Comparison of ENCODE assay signal across 25 mouse cellular contexts in genomic region chr14:78790374-78790773, GRCm38 (mm10). TPM values are rescaled to one million over a fixed set of nuclear protein-coding genes. Genes with fewer than 3 reads are reported as not detected.
DNase-seq lines count a peak whose midpoint lies in the region; ATAC-seq and TF ChIP-seq lines count a peak whose summit lies in the region.
"Had no signal": no experiment of that assay in that cellular context is flagged by ENCODE, and none has a peak within 500 bp of the region (broad histone marks: within the 10 kb centered on the region; RNA-seq: fewer than 3 reads in every experiment).

No protein-coding gene starts in this region.

- no peak overlapping the region for H3K4me3 ChIP-seq in MEL (ENCODE audit: control insufficient read depth in 1 of 2, insufficient read depth in 1 of 2, low read depth in 2 of 2, low read length in 2 of 2)
- H3K4me3 ChIP-seq: forebrain, embryonic 10.5 days; forebrain, embryonic 13.5 days; gastrocnemius, adult 2 months; heart, adult 2 months; heart, embryonic 10.5 days; heart, embryonic 13.5 days; hindbrain, embryonic 12.5 days; hindbrain, embryonic 15.5 days had no signal

- peak; percentile 56 for DNase-seq in heart, adult 11 months
- DNase-seq in heart, postnatal 25 days (ENCODE audit: low spot score) = no peak
- peak; percentile 6 for DNase-seq in MEL (ENCODE audit: low read depth, low spot score)
- DNase-seq in layer of hippocampus, adult 8-10 months (ENCODE audit: low spot score in 2 of 2) = no peak
- DNase-seq in yolk sac, embryonic 10.5 days (ENCODE audit: low spot score) = no peak
- no peak for DNase-seq in thymus, postnatal 14 days
- DNase-seq: adrenal gland, adult 8-10 months; adrenal gland, postnatal 25 days; cerebellum, adult 11-12 months; cerebellum, adult 8-10 months; cerebellum, postnatal 10 days; cerebellum, postnatal 36 days; gastrocnemius, adult 2 months; gastrocnemius, postnatal 14 days; heart, adult 2 months; heart, postnatal 14 days had no signal

- TF ChIP-seq RAD21 in MEL (IDR thresholded peaks at IDR 0.05; ENCODE audit: low read depth, low read length) = no peak

- H3K79me2 ChIP-seq in MEL (ENCODE audit: control insufficient read depth, insufficient read depth, low read length, poor library complexity) = no peaks in the 10 kb centered on the region

- no peaks in the 10 kb centered on the region for H3K4me1 ChIP-seq in MEL (ENCODE audit: control insufficient read depth in 1 of 2, insufficient read depth in 2 of 2, low read length in 2 of 2)
- H3K4me1 ChIP-seq: forebrain, embryonic 10.5 days; forebrain, embryonic 13.5 days; heart, embryonic 10.5 days; heart, embryonic 13.5 days; hindbrain, embryonic 12.5 days; hindbrain, embryonic 15.5 days had no signal

- no peak overlapping the region for H3K9ac ChIP-seq in MEL (ENCODE audit: control insufficient read depth, low read depth, low read length, poor library complexity, severe bottlenecking)
- H3K9ac ChIP-seq: forebrain, embryonic 13.5 days; heart, embryonic 13.5 days; hindbrain, embryonic 12.5 days; hindbrain, embryonic 15.5 days had no signal

- intact Hi-C loops in heart, postnatal 25 days (cut with DNase I) = no loop called here

- no peaks in the 10 kb centered on the region; a peak in 1 of 4 replicates for H3K27me3 ChIP-seq in MEL (ENCODE audit: control insufficient read depth in 1 of 2, insufficient read depth in 2 of 2, low read length in 2 of 2)
- H3K27me3 ChIP-seq: forebrain, embryonic 13.5 days; heart, embryonic 13.5 days; hindbrain, embryonic 12.5 days; hindbrain, embryonic 15.5 days had no signal

- no peaks in the 10 kb centered on the region for H3K36me3 ChIP-seq in MEL (ENCODE audit: control insufficient read depth in 1 of 2, insufficient read depth in 2 of 2, low read length in 2 of 2)
- H3K36me3 ChIP-seq: forebrain, embryonic 10.5 days; heart, embryonic 10.5 days; heart, embryonic 13.5 days; hindbrain, embryonic 12.5 days; hindbrain, embryonic 15.5 days had no signal

- H3K9me3 ChIP-seq in MEL (replicated peaks; ENCODE audit: insufficient read depth, low read length) = no peaks in the 10 kb centered on the region
- H3K9me3 ChIP-seq: forebrain, embryonic 10.5 days; forebrain, embryonic 13.5 days; heart, embryonic 10.5 days; heart, embryonic 13.5 days; hindbrain, embryonic 12.5 days; hindbrain, embryonic 15.5 days had no signal

- TF ChIP-seq EP300 in MEL (IDR thresholded peaks at IDR 0.05; ENCODE audit: low read depth in 1 of 2, low read length in 2 of 2) = no peak

- peak; percentile 72 for ATAC-seq in megakaryocyte, adult 5-6 weeks (ENCODE audit: poor library complexity, severe bottlenecking)
- ATAC-seq: activated CD4-positive, CD25-positive, alpha-beta regulatory T cell, adult 4 months; forebrain, embryonic 13.5 days; forebrain, embryonic 16.5 days had no signal

- H3K27ac ChIP-seq in MEL (ENCODE audit: control insufficient read depth, low read depth, low read length) = no peak overlapping the region
- H3K27ac ChIP-seq: forebrain, embryonic 10.5 days; forebrain, embryonic 13.5 days; gastrocnemius, adult 2 months; heart, adult 2 months; heart, embryonic 10.5 days; heart, embryonic 13.5 days; hindbrain, embryonic 12.5 days; hindbrain, embryonic 15.5 days had no signal

- TF ChIP-seq CTCF in MEL (IDR thresholded peaks at IDR 0.05 in 2 of 3, conservative IDR thresholded peaks at IDR 0.05 in 1 of 3; ENCODE audit: control insufficient read depth in 1 of 3, insufficient read depth in 1 of 3, low read depth in 2 of 3, low read length in 3 of 3, poor library complexity in 1 of 3, severe bottlenecking in 1 of 3) = no peak

- TF ChIP-seq POLR2A in MEL (IDR thresholded peaks at IDR 0.05; ENCODE audit: control insufficient read depth in 1 of 2, insufficient read depth in 1 of 2, low read depth in 1 of 2, low read length in 2 of 2, poor library complexity in 1 of 2) = no peak

TF ChIP-seq in MEL, 35 proteins besides CTCF, POLR2A, EP300 and RAD21:
- TF ChIP-seq POLR2AphosphoS2 (IDR thresholded peaks at IDR 0.05; ENCODE audit: low read length) (no peak), ZKSCAN1 (IDR thresholded peaks at IDR 0.05; ENCODE audit: low read depth, low read length) (no peak), ETS1 (IDR thresholded peaks at IDR 0.05; ENCODE audit: low read depth, low read length) (no peak), KAT2A (conservative IDR thresholded peaks at IDR 0.05; ENCODE audit: low read depth, low read length) (no peak), MYC (IDR thresholded peaks at IDR 0.05; ENCODE audit: low read depth, low read length) (no peak), MYB (IDR thresholded peaks at IDR 0.05; ENCODE audit: low read depth, low read length) (no peak)

RNA-seq across cellular contexts. Expression of gene Dgkh, which starts 57.8 kb away (rescaled TPM):
- total RNA-seq in heart, postnatal 25 days (2021) = 1 to 10 TPM; 6.1 to 7.8 TPM
- under 0.01 TPM in 1 of 2 replicates, not detected in the other for total RNA-seq in MEL (2012; rRNA removed)
- not detected for polyA plus RNA-seq in MEL (2012; ENCODE audit: insufficient read depth in 1 of 2, insufficient read length in 2 of 2, low read depth in 1 of 2, low replicate concordance in 2 of 2, missing spikeins in 1 of 2)
- 4.8 and 5.9 TPM in 2 replicates for total RNA-seq in megakaryocyte, adult 5-6 weeks (2015)
- 3.5 and 5.9 TPM in 2 replicates for total RNA-seq in megakaryocyte, adult 5-6 weeks (2017)
- 10 to 100 TPM; 83.7 to 94.4 (median 90.7) TPM for total RNA-seq in layer of hippocampus, adult 8-10 months (2022)

RNA-seq across cellular contexts. Expression of gene Vwa8, which starts 58.5 kb away (rescaled TPM):
- total RNA-seq in heart, postnatal 25 days (2021) = 100 to 1,000 TPM; 140 to 147 TPM
- total RNA-seq in MEL (2012; rRNA removed) = 12.4 and 13.0 TPM in 2 replicates
- 10 to 100 TPM in 1 of 2 experiments, not detected in 1; 19.6 TPM for polyA plus RNA-seq in MEL (2012; ENCODE audit: insufficient read depth in 1 of 2, insufficient read length in 2 of 2, low read depth in 1 of 2, low replicate concordance in 2 of 2, missing spikeins in 1 of 2)
- 7.9 and 9.0 TPM in 2 replicates for total RNA-seq in megakaryocyte, adult 5-6 weeks (2015)
- total RNA-seq in megakaryocyte, adult 5-6 weeks (2017) = 7.5 and 9.4 TPM in 2 replicates
- 10 to 100 TPM; 30.4 to 39.6 (median 34.1) TPM for total RNA-seq in layer of hippocampus, adult 8-10 months (2022)

Comparison
In these comparisons a context has a peak if more than half of its experiments do, and no peak if none do; other contexts are left out.
1. DNase-seq: peak in heart, adult 11 months (single experiment) and MEL (single experiment); none in heart, postnatal 25 days (single experiment), layer of hippocampus, adult 8-10 months (0 of 2), yolk sac, embryonic 10.5 days (single experiment) and thymus, postnatal 14 days (single experiment).
2. RNA of gene Dgkh, which starts 57.8 kb away (total RNA-seq): 83.7 to 94.4 TPM in layer of hippocampus, adult 8-10 months; 6.1 to 7.8 TPM in heart, postnatal 25 days, 3.5 to 5.9 TPM in megakaryocyte, adult 5-6 weeks and under 0.01 TPM in MEL; every median in the first group is over 4 times any median in the second.